Mouse (Mus musculus) CH12.LX (cell line): ENCODE measurements at regions not wholly inside any gene's neighbourhood (a gene's known extent, or its start where the extent isn't known, plus 50 kb on each side); places are given as distances from the start of the nearest gene placed in this dataset.

Source experiments
- CHD1 ChIP-seq: IDR thresholded peaks from 2 replicates; pipeline ENCODE4 v1.6.1; 2012; ENCODE audit warnings: low read depth, low read length, improper control_type of control experiment, inconsistent platforms
- CTCF ChIP-seq, 2 experiments: IDR thresholded peaks in 1 of 2; conservative IDR thresholded peaks in 1 of 2; 2 replicates each; pipeline ENCODE4 v1.5.1; 2011 to 2012; ENCODE audit warnings: low read depth in 2 of 2, low read length in 2 of 2, improper control_type of control experiment in 1 of 2, inconsistent platforms in 1 of 2, mild to moderate bottlenecking in 1 of 2, moderate library complexity in 1 of 2
- EP300 ChIP-seq: IDR thresholded peaks from 2 replicates; pipeline ENCODE4 v1.6.1; 2011; ENCODE audit warnings: low read length, improper control_type of control experiment
- HCFC1 ChIP-seq: IDR thresholded peaks from 2 replicates; pipeline ENCODE4 v1.6.1; 2012; ENCODE audit warnings: low read depth, mild to moderate bottlenecking, inconsistent platforms, low read length, improper control_type of control experiment
- MAX ChIP-seq: IDR thresholded peaks from 2 replicates; pipeline ENCODE4 v1.6.1; 2011; ENCODE audit warnings: low read length, improper control_type of control experiment
- NRF1 ChIP-seq: IDR thresholded peaks from 2 replicates; pipeline ENCODE4 v1.6.1; 2014; ENCODE audit warnings: low read depth, mild to moderate bottlenecking, inconsistent platforms, low read length, improper control_type of control experiment, moderate library complexity
- PAX5 ChIP-seq: IDR thresholded peaks from 2 replicates; pipeline ENCODE4 v1.6.1; 2012; ENCODE audit warnings: low read length, inconsistent platforms, mixed read lengths
- POLR2A ChIP-seq: IDR thresholded peaks from 2 replicates; pipeline ENCODE4 v1.6.1; 2011; ENCODE audit warnings: low read depth, mild to moderate bottlenecking, improper control_type of control experiment, low read length
- POLR2AphosphoS2 ChIP-seq: IDR thresholded peaks from 2 replicates; pipeline ENCODE4 v1.6.1; 2011; ENCODE audit warnings: low read depth, low read length, improper control_type of control experiment
- SMC3 ChIP-seq: IDR thresholded peaks from 2 replicates; pipeline ENCODE4 v1.6.1; 2011; ENCODE audit warnings: low read depth, low read length, improper control_type of control experiment
- TBP ChIP-seq: conservative IDR thresholded peaks from 2 replicates; pipeline ENCODE4 v1.6.1; 2011; ENCODE audit warnings: low read depth, low read length, improper control_type of control experiment
- TCF12 ChIP-seq: IDR thresholded peaks from 2 replicates; pipeline ENCODE4 v1.6.1; 2014; ENCODE audit warnings: low read depth, mild to moderate bottlenecking, inconsistent platforms, low read length, improper control_type of control experiment
- USF2 ChIP-seq: conservative IDR thresholded peaks from 2 replicates; pipeline ENCODE4 v1.6.1; 2011; ENCODE audit warnings: low read depth, low read length, improper control_type of control experiment
- ZNF384 ChIP-seq: IDR thresholded peaks from 2 replicates; pipeline ENCODE4 v1.6.1; 2012; ENCODE audit warnings: low read depth, low read length, improper control_type of control experiment, inconsistent platforms

DNA sequence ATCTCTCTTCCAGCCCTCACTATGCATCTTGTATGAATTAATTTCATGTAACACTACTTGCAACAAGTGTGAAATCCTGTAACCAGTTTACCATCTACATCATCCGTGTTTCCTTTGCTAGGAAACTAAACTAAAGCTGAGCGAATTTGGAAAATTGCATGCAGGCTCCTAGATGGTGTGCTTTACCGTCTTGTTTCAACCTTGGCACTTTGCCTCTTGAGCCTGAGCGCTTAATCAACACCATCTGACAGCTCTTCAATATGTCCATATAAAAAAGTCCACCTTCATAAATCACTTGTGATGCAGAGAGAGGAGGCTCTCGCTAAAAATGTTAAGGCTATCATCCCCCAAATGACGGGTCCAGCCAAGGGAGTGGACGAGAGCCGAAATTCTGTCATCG lies 459.0 kb downstream of the Cntnap4 start:
- TF ChIP-seq CTCF (conservative IDR thresholded peaks at IDR 0.05 in 1 of 2, IDR thresholded peaks at IDR 0.05 in 1 of 2; ENCODE audit: low read depth in 2 of 2, low read length in 2 of 2) (no peak), NRF1 (no peak), POLR2A (no peak), EP300 (no peak), PAX5 (no peak), CHD1 (no peak), HCFC1 (no peak), POLR2AphosphoS2 (no peak), MAX (no peak), USF2 (no peak), ZNF384 (no peak), TBP (no peak), TCF12 (no peak), SMC3 (no peak)
